Mouse (Mus musculus) spleen, adult 2 months (tissue): ENCODE measurements at regions not wholly inside any gene's neighbourhood (a gene's known extent, or its start where the extent isn't known, plus 50 kb on each side); places are given as distances from the start of the nearest gene placed in this dataset.

Experiments
- CTCF ChIP-seq: fragments of 200-500 bp; IDR thresholded peaks from 2 replicates; pipeline ENCODE4 v1.5.1; 2011; ENCODE audit warnings: mild to moderate bottlenecking, inconsistent platforms; ENCODE audit not compliant: insufficient read depth, insufficient read length, insufficient replicate concordance; ENCODE audit errors: extremely low read depth
- POLR2A ChIP-seq: fragments of 200-500 bp; IDR thresholded peaks from 2 replicates; pipeline ENCODE4 v1.6.1; 2011; ENCODE audit warnings: low read depth, low read length, inconsistent platforms

- TF ChIP-seq POLR2A: no peak
- no peak for TF ChIP-seq CTCF
Observed at GRCm38 (mm10) chr14:48334106-48334809, 111.7 kb upstream of the Tmem260 start.
